Mouse (Mus musculus): ENCODE measurements around the gene Bbip1.

- no peak for TF ChIP-seq CTCF (IDR thresholded peaks at IDR 0.05; ENCODE audit: borderline replicate concordance, insufficient read depth, low read length)
- no peak for TF ChIP-seq POLR2A (IDR thresholded peaks at IDR 0.05; ENCODE audit: low read depth, low read length)
These were observed 27.5 kb upstream of the Bbip1 start for GRCm38 (mm10) chr19:53971938-53972337.
